ENCODE assay signal across 19 mouse cellular contexts in the genomic region with DNA sequence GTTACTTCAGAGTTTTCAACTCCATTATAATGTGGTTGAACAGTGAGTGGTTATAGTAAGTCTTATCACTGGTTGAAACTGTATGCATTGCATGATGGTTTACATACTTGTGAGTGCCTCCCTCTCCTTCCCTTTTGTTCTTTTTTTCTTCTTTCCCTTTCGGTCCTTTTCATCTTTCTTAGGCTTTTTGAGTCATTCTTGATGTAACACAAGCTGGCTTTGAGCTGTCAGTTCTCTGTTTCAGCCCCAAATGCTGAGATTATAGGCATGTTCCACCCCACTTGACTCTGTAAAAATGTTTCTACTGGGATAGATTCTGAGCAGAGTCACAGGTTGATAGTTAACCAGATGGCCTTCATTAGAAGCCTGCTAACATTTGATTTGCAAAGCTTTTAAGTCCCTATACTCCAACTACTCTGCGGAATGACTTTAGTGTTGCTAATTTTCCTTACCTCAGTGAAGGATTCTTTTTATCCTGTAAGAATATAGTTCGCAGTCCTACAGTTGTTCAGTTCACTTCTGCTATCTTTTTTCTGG. TPM values are rescaled to one million over a fixed set of nuclear protein-coding genes. Genes with fewer than 3 reads are reported as not detected.
DNase-seq lines count a peak whose midpoint lies in the region; ATAC-seq and TF ChIP-seq lines count a peak whose summit lies in the region.
"Had no signal": no experiment of that assay in that cellular context is flagged by ENCODE, and none has a peak within 500 bp of the region (broad histone marks: within the 10 kb centered on the region; RNA-seq: fewer than 3 reads in every experiment).

No protein-coding gene starts in this region.

- DNase-seq in kidney, adult 9 months: peak; percentile 53
- peak; percentile 28 for DNase-seq in liver, adult 2 months (ENCODE audit: extremely low read depth, low read depth, low spot score)
- no peak for DNase-seq in liver, embryonic 11.5 days (ENCODE audit: low spot score)
- peak; percentile 31 for DNase-seq in T-cell, adult 2 months (ENCODE audit: low spot score)
- no peak for DNase-seq in lung, postnatal 36 days
- no peak for DNase-seq in urinary bladder, postnatal 10 days (ENCODE audit: low spot score)
- DNase-seq: adrenal gland, postnatal 14 days; cerebellum, adult 11-12 months; cerebellum, adult 9-11 months; gastrocnemius, postnatal 36 days; heart, adult 11 months; heart, postnatal 36 days had no signal

- TF ChIP-seq CTCF in liver, adult 2 months (IDR thresholded peaks at IDR 0.05; ENCODE audit: low read depth, low read length): no peak

- no peaks in the 10 kb centered on the region; the same call in 1 of the 2 replicates for H3K79me2 ChIP-seq in liver, adult 2 months (ENCODE audit: control insufficient read depth, insufficient read depth, low read length)

- H3K9ac ChIP-seq in kidney, embryonic 14.5 days (ENCODE audit: low read depth, low read length): no peak overlapping the region
- H3K9ac ChIP-seq in liver, adult 2 months (ENCODE audit: low read depth, low read length): no peak overlapping the region
- no peak overlapping the region for H3K9ac ChIP-seq in liver, embryonic 11.5 days (ENCODE audit: low read depth, low read length)
- H3K9ac ChIP-seq: embryonic facial prominence, embryonic 12.5 days; forebrain, embryonic 15.5 days; heart, embryonic 13.5 days; hindbrain, embryonic 15.5 days had no signal

- no peak for TF ChIP-seq POLR2A in liver, adult 2 months (IDR thresholded peaks at IDR 0.05; ENCODE audit: extremely low read depth, insufficient read depth, low read length)

- H3K4me2 ChIP-seq in kidney, embryonic 14.5 days (replicated peaks; ENCODE audit: low read depth, low read length): no peak overlapping the region
- no peak overlapping the region for H3K4me2 ChIP-seq in liver, embryonic 11.5 days
- H3K4me2 ChIP-seq: embryonic facial prominence, embryonic 12.5 days; forebrain, embryonic 15.5 days; heart, embryonic 13.5 days; hindbrain, embryonic 15.5 days had no signal

- no peaks in the 10 kb centered on the region for H3K4me1 ChIP-seq in kidney, embryonic 14.5 days (ENCODE audit: control insufficient read depth, insufficient read depth, low read length)
- no peaks in the 10 kb centered on the region for H3K4me1 ChIP-seq in liver, adult 2 months (ENCODE audit: control insufficient read depth, insufficient read depth, low read length)
- H3K4me1 ChIP-seq in liver, embryonic 11.5 days (replicated peaks; ENCODE audit: control insufficient read depth, insufficient read depth, low read length): no peaks in the 10 kb centered on the region
- H3K4me1 ChIP-seq: embryonic facial prominence, embryonic 12.5 days; forebrain, embryonic 15.5 days; heart, embryonic 13.5 days; hindbrain, embryonic 15.5 days had no signal

- H3K9me3 ChIP-seq in kidney, embryonic 14.5 days (ENCODE audit: control insufficient read depth, low read length): no peaks in the 10 kb centered on the region
- no peaks in the 10 kb centered on the region for H3K9me3 ChIP-seq in liver, embryonic 11.5 days (ENCODE audit: control insufficient read depth, low read length)
- H3K9me3 ChIP-seq: embryonic facial prominence, embryonic 12.5 days; forebrain, embryonic 15.5 days; heart, embryonic 13.5 days; hindbrain, embryonic 15.5 days had no signal

- no peak overlapping the region for H3K4me3 ChIP-seq in kidney, embryonic 14.5 days (ENCODE audit: low read length)
- H3K4me3 ChIP-seq in liver, adult 2 months (ENCODE audit: insufficient read depth, low read depth, low read length): no peak overlapping the region
- no peak overlapping the region for H3K4me3 ChIP-seq in liver, embryonic 11.5 days (ENCODE audit: low read depth, low read length)
- H3K4me3 ChIP-seq: embryonic facial prominence, embryonic 12.5 days; forebrain, embryonic 15.5 days; heart, embryonic 13.5 days; hindbrain, embryonic 15.5 days had no signal

- no peak for ATAC-seq in kidney, embryonic 14.5 days (ENCODE audit: low FRiP score, low TSS enrichment)
- ATAC-seq in liver, embryonic 11.5 days (replicated peaks; ENCODE audit: low FRiP score): no peak
- ATAC-seq: forebrain, embryonic 15.5 days; inflammation-experienced regulatory T-cells, adult 6 months had no signal

- H3K27me3 ChIP-seq in kidney, embryonic 14.5 days (ENCODE audit: control insufficient read depth, insufficient read depth, low read length): no peaks in the 10 kb centered on the region
- no peaks in the 10 kb centered on the region for H3K27me3 ChIP-seq in liver, adult 2 months (ENCODE audit: control insufficient read depth, insufficient read depth, low read length)
- H3K27me3 ChIP-seq in liver, embryonic 11.5 days (replicated peaks; ENCODE audit: control insufficient read depth, insufficient read depth, low read length): no peaks in the 10 kb centered on the region
- H3K27me3 ChIP-seq: embryonic facial prominence, embryonic 12.5 days; forebrain, embryonic 15.5 days; heart, embryonic 13.5 days; hindbrain, embryonic 15.5 days had no signal

- WGBS in kidney, embryonic 14.5 days: 85% methylated on average over 3 of the region's 3 CpGs
- WGBS in liver, adult 2 months: 70% methylated on average over 3 of the region's 3 CpGs
- 92% methylated on average over 3 of the region's 3 CpGs for WGBS in liver, embryonic 11.5 days

- no peak overlapping the region for H3K27ac ChIP-seq in kidney, embryonic 14.5 days (ENCODE audit: low read depth, low read length)
- H3K27ac ChIP-seq in liver, adult 2 months (replicated peaks; ENCODE audit: insufficient read depth, low read depth, low read length): no peak overlapping the region
- H3K27ac ChIP-seq in liver, embryonic 11.5 days (ENCODE audit: low read depth, low read length): no peak overlapping the region
- H3K27ac ChIP-seq: embryonic facial prominence, embryonic 12.5 days; forebrain, embryonic 15.5 days; heart, embryonic 13.5 days; hindbrain, embryonic 15.5 days had no signal

- peaks cover 33% of the 10 kb centered on the region for H3K36me3 ChIP-seq in kidney, embryonic 14.5 days (ENCODE audit: control insufficient read depth, insufficient read depth, low read length)
- H3K36me3 ChIP-seq in liver, adult 2 months (ENCODE audit: control insufficient read depth, insufficient read depth, low read length): peaks cover 42% of the 10 kb centered on the region
- H3K36me3 ChIP-seq in liver, embryonic 11.5 days (ENCODE audit: control insufficient read depth, insufficient read depth, low read length): peaks cover 12% of the 10 kb centered on the region; the same call in 1 of the 2 replicates

RNA-seq across cellular contexts. Expression of a gene that starts 16.4 kb away (rescaled TPM):
- 0.30 and 0.60 TPM in 2 replicates for polyA plus RNA-seq in kidney, embryonic 14.5 days (2014; fragmentation: Nextera tagmentation; extraction: Ambion mirVana)
- total RNA-seq in liver, adult 2 months (2014; rRNA removed): not detected in 2 replicates
- polyA plus RNA-seq in liver, adult 2 months (2012; rRNA removed): not detected in 2 replicates
- polyA plus RNA-seq in liver, embryonic 11.5 days (2014; fragmentation: Nextera tagmentation; extraction: Ambion mirVana): 0.32 and 1.6 TPM in 2 replicates
- total RNA-seq: adrenal gland, adult 18-20 months; adrenal gland, postnatal 14 days; heart, postnatal 36 days had no signal

RNA-seq across cellular contexts. Expression of a gene that starts 51.3 kb away (rescaled TPM):
- 53.2 and 61.3 TPM in 2 replicates for polyA plus RNA-seq in kidney, embryonic 14.5 days (2014; fragmentation: Nextera tagmentation; extraction: Ambion mirVana)
- 39.2 and 39.7 TPM in 2 replicates for total RNA-seq in liver, adult 2 months (2014; rRNA removed)
- 15.8 and 21.1 TPM in 2 replicates for polyA plus RNA-seq in liver, adult 2 months (2012; rRNA removed)
- 35.1 and 40.4 TPM in 2 replicates for polyA plus RNA-seq in liver, embryonic 11.5 days (2014; fragmentation: Nextera tagmentation; extraction: Ambion mirVana)

Comparison
In these comparisons a context has a peak if more than half of its experiments do, and no peak if none do; other contexts are left out.
1. DNase-seq: peak in kidney, adult 9 months (single experiment), liver, adult 2 months (single experiment) and T-cell, adult 2 months (single experiment); none in liver, embryonic 11.5 days (single experiment), lung, postnatal 36 days (single experiment) and urinary bladder, postnatal 10 days (single experiment).